Mouse (Mus musculus): ENCODE measurements around the gene Fam114a1.

- TF ChIP-seq POLR2A (IDR thresholded peaks at IDR 0.05; ENCODE audit: low read depth, low read length) (no peak), CTCF (IDR thresholded peaks at IDR 0.05; ENCODE audit: extremely low read depth, insufficient read length, insufficient replicate concordance, low read depth, low read length) (no peak)
These were observed 87.7 kb downstream of the Fam114a1 start for GRCm38 (mm10) chr5:65057596-65057995.
